ENCODE assay signal across 14 mouse cellular contexts in genomic region chr16:92523351-92523750, GRCm38 (mm10). TPM values are rescaled to one million over a fixed set of nuclear protein-coding genes. Genes with fewer than 3 reads are reported as not detected.
"Had no signal": no experiment of that assay in that cellular context is flagged by ENCODE, and none has a peak within 500 bp of the region (broad histone marks: within the 10 kb centered on the region; RNA-seq: fewer than 3 reads in every experiment).

No protein-coding gene starts in this region.

- H3K27ac ChIP-seq: kidney, embryonic 15.5 days; left cerebral cortex, adult 2 months; limb, embryonic 10.5 days; liver, embryonic 12.5 days; midbrain, embryonic 12.5 days; neural tube, embryonic 13.5 days had no signal

- H3K9me3 ChIP-seq: kidney, embryonic 15.5 days; limb, embryonic 10.5 days; liver, embryonic 12.5 days; midbrain, embryonic 12.5 days; neural tube, embryonic 13.5 days had no signal

- H3K9ac ChIP-seq: kidney, embryonic 15.5 days; liver, embryonic 12.5 days; midbrain, embryonic 12.5 days; neural tube, embryonic 13.5 days had no signal

- H3K27me3 ChIP-seq: midbrain, embryonic 12.5 days; neural tube, embryonic 13.5 days had no signal

- DNase-seq: kidney, adult 11 months; kidney, postnatal 14 days; retina, postnatal 1 day; right cerebral cortex, postnatal 4 days; spleen, adult 18-20 months; thymus, adult 18-20 months; thymus, postnatal 25 days had no signal

- H3K36me3 ChIP-seq: kidney, embryonic 15.5 days; limb, embryonic 10.5 days; liver, embryonic 12.5 days; midbrain, embryonic 12.5 days; neural tube, embryonic 13.5 days had no signal

- H3K4me1 ChIP-seq: kidney, embryonic 15.5 days had no signal

- H3K4me3 ChIP-seq: kidney, embryonic 15.5 days; left cerebral cortex, adult 2 months; limb, embryonic 10.5 days; liver, embryonic 12.5 days; midbrain, embryonic 12.5 days; neural tube, embryonic 13.5 days had no signal

- H3K4me2 ChIP-seq: kidney, embryonic 15.5 days; liver, embryonic 12.5 days; midbrain, embryonic 12.5 days; neural tube, embryonic 13.5 days had no signal

RNA-seq across cellular contexts. Expression of gene Clic6, which starts 37.8 kb away (rescaled TPM):
- total RNA-seq: megakaryocyte-erythroid progenitor cell, adult 5-6 weeks had no signal
